Mouse (Mus musculus) lung, embryonic 16.5 days (tissue): Measurements from ENCODE around the gene Dpf1. TPM values are rescaled to one million over a fixed set of nuclear protein-coding genes. Genes with fewer than 3 reads are reported as not detected.

Experiments
- ATAC-seq: fragments of 200-750 bp; cut with Nextera tagmentation; 2 replicates; pipeline ENCODE4 v1.8.0; 2017; ENCODE audit warnings: low read depth, mild to moderate bottlenecking, moderate library complexity
- H3K27ac ChIP-seq: fragments of 300-500 bp; sonication (generic); 2 replicates; pipeline ENCODE4 v1.5.1; 2014; ENCODE audit warnings: mild to moderate bottlenecking, control low read depth, low read length
- H3K27me3 ChIP-seq: fragments of 300-500 bp; sonication (generic); 2 replicates; pipeline ENCODE4 v1.6.1; 2014; ENCODE audit warnings: low read depth, low read length, mixed read lengths; ENCODE audit not compliant: control insufficient read depth, insufficient read depth
- H3K36me3 ChIP-seq: fragments of 300-500 bp; sonication (generic); 2 replicates; pipeline ENCODE4 v1.6.1; 2014; ENCODE audit warnings: low read length; ENCODE audit not compliant: control insufficient read depth, insufficient read depth
- H3K4me1 ChIP-seq: fragments of 300-500 bp; sonication (generic); replicated peaks from 2 replicates; pipeline ENCODE4 v1.6.1; 2014; ENCODE audit warnings: low read length, mixed read lengths; ENCODE audit not compliant: control insufficient read depth, insufficient read depth
- H3K4me2 ChIP-seq: fragments of 300-500 bp; sonication (generic); 2 replicates; pipeline ENCODE4 v1.6.1; 2014; ENCODE audit warnings: low read depth, low read length, control low read depth
- H3K4me3 ChIP-seq: fragments of 300-500 bp; sonication (generic); 2 replicates; pipeline ENCODE4 v1.5.1; 2014; ENCODE audit warnings: mild to moderate bottlenecking, low read length, control low read depth
- H3K9ac ChIP-seq: fragments of 300-500 bp; sonication (generic); 2 replicates; pipeline ENCODE4 v1.6.1; 2014; ENCODE audit warnings: low read length, control low read depth
- H3K9me3 ChIP-seq: fragments of 300-500 bp; sonication (generic); 2 replicates; pipeline ENCODE4 v1.6.1; 2016; ENCODE audit warnings: low read length; ENCODE audit not compliant: control insufficient read depth
- WGBS: fragments of 180-500 bp; shearing (Covaris S2); extraction: QIAGEN DNeasy Blood & Tissue Kit; methylation state at CpG from one replicate; pipeline ENCODE4 v1.1.7; 2014; 5-methylcytosine and 5-hydroxymethylcytosine counted together
- polyA plus RNA-seq: library from polyadenylated mRNA; unstranded; fragments of >200 nt; fragmentation: Nextera tagmentation; extraction: Ambion mirVana; gene quantifications from 2 replicates; pipeline ENCODE4 v1.2.1, GENCODE M21; 2015

Dpf1 gene
- polyA plus RNA-seq, 1 experiment from 2014 or later, result 8.7 TPM

GRCm38 (mm10) chr7:29306108-29306507, 2.4 kb downstream of the Dpf1 start:
- WGBS, result 51% methylated on average over 7 of the region's 7 CpGs
- Histone ChIP-seq H3K4me2 (peak overlapping the region; percentile 99; the same call in 1 of the 2 replicates), H3K27me3 (peaks cover 20% of the 10 kb centered on the region), H3K9ac (no peak overlapping the region), H3K4me3 (no peak overlapping the region), H3K9me3 (no peaks in the 10 kb centered on the region), H3K36me3 (no peaks in the 10 kb centered on the region), H3K4me1 (peaks cover 48% of the 10 kb centered on the region), H3K27ac (peak overlapping the region; percentile 20; the same call in 1 of the 2 replicates)
- no peak for ATAC-seq

GRCm38 (mm10) chr7:29306619-29307018, 2.9 kb downstream of the Dpf1 start:
- H3K9me3 ChIP-seq, result no peaks in the 10 kb centered on the region
- H3K4me1 ChIP-seq, result peaks cover 48% of the 10 kb centered on the region
- WGBS, result 27% methylated on average over 7 of the region's 7 CpGs
- H3K36me3 ChIP-seq, result no peaks in the 10 kb centered on the region
- no peak overlapping the region for H3K9ac ChIP-seq
- H3K27ac ChIP-seq, result peak overlapping the region; percentile 30; the same call in 1 of the 2 replicates
- H3K4me2 ChIP-seq, result peak overlapping the region; percentile 99; the same call in 1 of the 2 replicates
- ATAC-seq, result no peak
- no peak overlapping the region; the same call in 1 of the 2 replicates for H3K4me3 ChIP-seq
- peaks cover 20% of the 10 kb centered on the region for H3K27me3 ChIP-seq

DNA sequence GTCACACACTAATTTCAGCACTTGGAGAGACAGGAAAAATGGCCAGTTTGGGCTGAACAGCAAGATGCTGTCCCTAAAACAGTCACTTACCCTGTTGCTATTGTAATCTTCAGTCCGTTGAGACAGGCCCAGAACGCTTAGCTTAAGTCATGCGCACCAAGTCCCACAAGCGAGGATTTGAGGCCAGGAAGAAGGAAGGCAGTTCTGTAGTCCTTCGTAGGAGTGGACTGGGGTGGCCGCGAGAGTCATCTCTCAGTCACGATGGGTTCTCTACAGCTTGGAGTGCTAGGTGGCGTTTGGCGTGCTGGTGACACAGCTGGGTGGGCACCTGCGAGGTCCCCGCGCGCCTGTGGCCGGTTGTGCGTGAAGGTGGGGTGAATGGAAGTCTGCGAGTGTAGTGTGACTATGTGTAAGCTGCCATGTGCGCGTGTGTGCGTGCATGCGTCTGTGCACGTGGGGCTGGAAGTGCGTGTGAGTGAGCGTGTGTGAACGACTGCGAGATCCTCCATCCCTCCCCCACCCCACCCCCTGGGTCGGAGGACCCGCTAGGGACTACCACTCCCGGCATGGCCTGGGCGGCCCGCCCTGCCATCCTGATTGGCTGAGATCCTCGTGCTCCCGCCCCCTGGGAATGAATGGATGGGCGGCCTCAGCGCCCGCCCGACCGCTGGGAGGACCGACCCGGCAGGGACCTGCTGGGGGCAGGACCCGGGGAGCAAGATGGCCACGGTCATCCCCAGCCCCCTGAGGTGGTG, 3.8 kb downstream of the Dpf1 start:
- Histone ChIP-seq H3K27me3 (peaks cover 20% of the 10 kb centered on the region), H3K4me2 (peak overlapping the region; percentile 99), H3K9ac (peak overlapping the region; percentile 64), H3K36me3 (no peaks in the 10 kb centered on the region), H3K4me3 (peak overlapping the region; percentile 70), H3K9me3 (no peaks in the 10 kb centered on the region), H3K27ac (peak overlapping the region; percentile 31), H3K4me1 (peaks cover 48% of the 10 kb centered on the region)
- 3% methylated on average over 42 of the region's 42 CpGs for WGBS
- peak; percentile 83 for ATAC-seq

- H3K27ac ChIP-seq, result peak overlapping the region; percentile 31
- under 1% methylated on average over 36 of the region's 36 CpGs for WGBS
Measured at GRCm38 (mm10) chr7:29309221-29309721, 5.5 kb downstream of the Dpf1 start.

DNA sequence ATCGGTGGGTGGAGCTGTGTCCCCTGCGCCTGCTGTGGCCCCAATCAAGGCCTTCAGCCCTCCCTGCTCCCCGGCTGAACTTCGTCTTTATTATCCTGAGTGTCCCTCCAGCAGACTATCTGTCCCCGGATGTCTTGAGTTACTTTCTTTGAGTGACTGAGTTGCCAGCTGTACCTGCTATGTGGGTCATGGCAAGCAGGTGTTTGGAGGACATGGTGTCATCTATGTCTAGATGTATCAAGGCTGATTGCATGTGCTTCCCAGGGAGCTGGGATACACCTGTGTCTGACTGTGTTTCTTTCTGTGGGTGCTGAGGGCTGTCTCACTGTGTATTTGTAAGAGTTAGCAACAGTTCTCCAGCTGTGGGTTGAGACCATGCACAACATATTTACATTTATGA, 6.0 kb downstream of the Dpf1 start:
- Histone ChIP-seq H3K4me2 (peak overlapping the region; percentile 88), H3K9ac (peak overlapping the region; percentile 68), H3K27ac (peak overlapping the region; percentile 31; the same call in 1 of the 2 replicates), H3K36me3 (no peaks in the 10 kb centered on the region), H3K4me1 (peaks cover 40% of the 10 kb centered on the region), H3K4me3 (peak overlapping the region; percentile 55), H3K27me3 (peaks cover 13% of the 10 kb centered on the region), H3K9me3 (no peaks in the 10 kb centered on the region)
- 4% methylated on average over 5 of the region's 5 CpGs for WGBS
- no peak for ATAC-seq

More at GRCm38 (mm10) chr7:29309221-29309721, 5.5 kb downstream of the Dpf1 start:
- peak; percentile 5; the same call in 1 of the 2 replicates for ATAC-seq
- Histone ChIP-seq H3K9me3 (no peaks in the 10 kb centered on the region), H3K9ac (peak overlapping the region; percentile 68), H3K27me3 (peaks cover 18% of the 10 kb centered on the region), H3K36me3 (no peaks in the 10 kb centered on the region), H3K4me2 (peak overlapping the region; percentile 88), H3K4me1 (peaks cover 44% of the 10 kb centered on the region), H3K4me3 (peak overlapping the region; percentile 55)

DNA sequence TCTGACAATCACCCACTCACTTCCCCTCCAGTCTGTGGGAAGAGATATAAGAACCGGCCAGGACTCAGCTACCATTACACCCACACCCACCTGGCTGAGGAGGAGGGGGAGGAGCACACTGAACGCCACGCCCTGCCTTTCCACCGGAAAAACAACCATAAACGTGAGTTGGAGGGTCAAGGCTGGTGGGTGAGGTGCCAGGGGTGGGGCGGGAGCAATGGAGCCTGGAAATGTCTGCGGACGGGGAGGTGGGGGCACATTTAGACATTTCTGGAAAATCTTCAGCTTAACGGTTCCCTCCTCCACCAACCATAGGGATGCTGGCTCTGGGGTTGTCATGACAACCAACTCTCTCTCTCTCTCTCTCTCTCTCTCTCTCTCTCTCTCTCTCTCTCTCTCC, 9.3 kb downstream of the Dpf1 start:
- no peak for ATAC-seq
- 43% methylated on average over 9 of the region's 9 CpGs for WGBS
- no peaks in the 10 kb centered on the region for H3K9me3 ChIP-seq
- no peak overlapping the region for H3K9ac ChIP-seq
- peaks cover 48% of the 10 kb centered on the region for H3K4me1 ChIP-seq
- H3K27me3 ChIP-seq, result peaks cover 3% of the 10 kb centered on the region
- no peaks in the 10 kb centered on the region for H3K36me3 ChIP-seq
- H3K4me3 ChIP-seq, result no peak overlapping the region
- no peak overlapping the region for H3K27ac ChIP-seq
- H3K4me2 ChIP-seq, result no peak overlapping the region

DNA sequence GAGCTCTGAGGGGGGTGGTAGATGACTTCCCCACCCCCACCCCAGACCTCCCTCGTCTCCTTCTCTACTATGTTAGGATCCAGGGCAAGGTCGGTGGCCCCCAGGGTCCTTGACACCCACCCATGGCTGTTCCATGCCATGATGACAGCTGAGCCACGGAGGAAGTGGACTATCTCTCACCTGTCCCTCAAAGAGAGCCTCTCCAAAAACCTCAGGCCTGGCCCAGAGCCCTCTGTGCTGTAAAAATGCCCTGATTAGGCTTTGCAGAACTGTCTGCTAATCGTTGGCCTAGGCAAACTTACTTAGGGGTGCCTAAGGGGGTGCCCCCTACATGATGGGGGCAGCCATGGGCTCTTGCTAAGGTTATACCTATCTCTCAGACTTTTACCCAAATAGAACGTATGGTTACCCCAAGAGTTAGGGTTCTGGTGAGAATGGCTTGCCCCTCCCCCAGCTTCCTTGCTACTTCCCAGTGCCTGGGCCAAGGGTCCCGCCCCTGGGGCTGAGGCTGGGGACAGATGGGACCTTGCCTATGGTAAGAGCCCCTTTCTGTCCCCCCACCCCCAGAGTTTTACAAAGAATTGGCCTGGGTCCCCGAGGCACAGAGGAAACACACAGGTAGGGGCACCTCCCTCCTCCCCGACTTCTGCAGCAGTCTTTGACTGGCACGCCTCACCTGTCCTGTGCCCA, 10.0 kb downstream of the Dpf1 start:
- H3K9me3 ChIP-seq, result no peaks in the 10 kb centered on the region
- H3K27me3 ChIP-seq, result no peaks in the 10 kb centered on the region; the same call in 1 of the 2 replicates
- no peak overlapping the region for H3K4me2 ChIP-seq
- peaks cover 49% of the 10 kb centered on the region for H3K4me1 ChIP-seq
- no peak overlapping the region for H3K9ac ChIP-seq
- ATAC-seq, result no peak
- WGBS, result 58% methylated on average over 9 of the region's 9 CpGs
- no peak overlapping the region for H3K4me3 ChIP-seq
- no peak overlapping the region for H3K27ac ChIP-seq
- H3K36me3 ChIP-seq, result no peaks in the 10 kb centered on the region

DNA sequence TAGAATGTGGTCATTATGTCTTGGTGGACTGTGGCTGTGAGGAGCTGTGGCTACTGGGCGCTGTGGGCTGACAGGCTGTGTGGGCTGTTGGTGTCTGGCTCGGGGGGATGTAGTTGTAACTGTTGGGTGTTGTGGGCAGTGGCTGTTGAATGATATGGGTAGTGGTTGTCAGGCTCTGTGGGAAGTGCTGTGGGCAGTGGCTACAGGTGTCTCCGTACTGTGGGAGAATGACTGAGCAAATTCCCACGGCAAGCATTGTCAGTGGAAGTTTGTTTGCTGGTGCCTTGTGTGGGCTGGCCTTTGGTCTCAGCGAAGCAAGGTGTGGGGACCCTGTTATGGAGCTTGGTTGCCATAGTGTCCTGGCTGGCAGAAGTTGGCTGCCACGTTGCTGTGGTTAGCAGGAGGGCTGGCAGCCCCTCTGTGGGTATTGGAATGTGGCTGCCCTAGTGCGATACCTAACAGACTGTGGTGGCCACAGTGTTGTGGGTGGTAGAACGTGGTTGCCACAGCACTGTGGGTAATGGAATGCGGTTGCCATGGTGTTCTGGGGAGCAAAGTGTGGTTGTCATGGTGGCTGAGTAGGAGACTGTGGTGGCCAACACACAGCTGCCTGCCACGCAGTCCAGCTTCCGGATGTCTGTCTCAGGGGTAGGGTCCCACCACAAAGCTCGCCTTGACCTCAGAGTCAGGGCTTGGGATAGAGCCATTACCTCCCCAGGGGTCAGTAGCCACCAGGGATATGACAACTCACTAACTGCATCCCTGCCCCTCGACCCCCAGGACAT, 11.3 kb downstream of the Dpf1 start:
- Histone ChIP-seq H3K36me3 (no peaks in the 10 kb centered on the region), H3K9me3 (no peaks in the 10 kb centered on the region), H3K4me1 (peaks cover 45% of the 10 kb centered on the region), H3K4me3 (no peak overlapping the region), H3K4me2 (no peak overlapping the region), H3K9ac (no peak overlapping the region), H3K27ac (no peak overlapping the region), H3K27me3 (no peaks in the 10 kb centered on the region; the same call in 1 of the 2 replicates)
- WGBS, result 68% methylated on average over 13 of the region's 13 CpGs
- no peak for ATAC-seq
